Mouse (Mus musculus) thymus, adult 18-20 months (tissue): ENCODE results near the gene Psme3.

Source experiments
- DNase-seq, 2 experiments: peaks; one replicate each; pipeline ENCODE4 v3.0.0; 2022; ENCODE audit warnings: mixed read lengths in 2 of 2

Gene Psme3

DNA sequence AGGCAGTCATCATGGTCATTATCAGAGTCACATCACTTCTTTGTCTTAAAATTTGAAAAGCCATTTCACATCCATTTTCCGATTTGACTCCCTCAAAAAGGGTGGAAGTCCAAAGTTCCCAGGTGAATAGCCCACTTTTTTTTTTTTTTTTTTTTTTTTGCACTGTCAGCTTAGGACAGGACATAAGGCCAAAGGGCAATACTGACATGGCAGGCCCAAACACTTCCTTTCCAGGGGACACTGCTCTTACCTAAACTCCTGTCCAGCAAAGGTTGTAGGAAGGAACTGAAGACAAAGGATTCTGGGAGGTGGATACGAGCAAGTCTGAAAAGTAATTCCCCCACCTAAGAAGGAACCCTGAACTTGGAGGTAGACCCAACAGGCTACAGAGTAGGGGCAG, 39.9 kb downstream of the Psme3 start:
- no peak for DNase-seq

DNA sequence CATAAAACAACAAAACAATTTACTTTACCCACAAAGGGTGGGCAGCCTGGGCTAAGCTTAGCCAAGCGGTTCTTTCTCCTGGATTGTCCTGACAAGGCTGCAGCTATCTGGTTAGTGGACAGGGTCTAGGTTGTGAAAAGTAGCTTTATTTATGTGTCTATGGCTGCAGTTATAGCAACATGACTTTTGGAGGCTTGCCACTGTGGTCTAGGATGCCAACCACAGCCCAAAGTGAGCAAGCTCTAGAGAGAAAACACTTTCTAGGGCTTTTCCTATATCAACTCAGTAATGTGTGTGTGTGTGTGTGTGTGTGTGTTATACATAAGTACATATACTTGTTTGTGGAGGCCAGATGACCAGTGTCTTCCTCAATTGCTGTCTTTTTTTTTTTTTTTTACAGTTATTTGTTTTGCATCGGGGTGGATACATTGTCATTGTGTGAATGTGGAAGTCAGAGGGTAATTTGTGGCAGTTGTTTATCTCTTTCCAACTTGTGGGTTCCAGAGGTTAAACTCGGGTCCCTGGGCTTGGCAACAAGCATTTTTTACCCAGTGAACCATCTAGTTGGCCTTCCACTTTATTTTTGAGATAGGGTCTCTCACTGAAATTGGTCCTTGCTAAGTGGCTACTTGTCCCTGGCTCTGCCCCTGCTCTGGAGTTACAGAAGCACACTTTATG, 41.6 kb downstream of the Psme3 start:
- DNase-seq = no peak

DNA sequence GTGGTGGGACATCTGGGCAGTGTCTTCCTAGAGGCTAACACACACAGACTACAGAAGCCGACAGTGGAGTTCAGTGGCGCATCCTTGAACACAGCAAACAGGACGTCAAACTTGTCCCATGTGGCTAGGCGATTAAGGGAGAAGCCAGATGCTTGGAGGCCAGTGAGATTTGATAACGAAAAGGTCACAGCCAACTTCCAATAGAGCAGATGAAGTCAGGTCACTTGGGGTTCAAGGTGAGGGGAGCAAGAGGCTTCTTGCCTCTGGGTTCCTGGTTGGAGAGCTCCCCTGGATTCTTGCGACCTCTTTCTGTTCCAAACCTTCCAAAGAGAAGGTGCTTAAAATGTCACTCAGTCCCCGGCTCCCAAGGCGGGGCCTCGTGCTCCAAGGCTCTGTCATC, 43.8 kb downstream of the Psme3 start:
- no peak for DNase-seq

DNA sequence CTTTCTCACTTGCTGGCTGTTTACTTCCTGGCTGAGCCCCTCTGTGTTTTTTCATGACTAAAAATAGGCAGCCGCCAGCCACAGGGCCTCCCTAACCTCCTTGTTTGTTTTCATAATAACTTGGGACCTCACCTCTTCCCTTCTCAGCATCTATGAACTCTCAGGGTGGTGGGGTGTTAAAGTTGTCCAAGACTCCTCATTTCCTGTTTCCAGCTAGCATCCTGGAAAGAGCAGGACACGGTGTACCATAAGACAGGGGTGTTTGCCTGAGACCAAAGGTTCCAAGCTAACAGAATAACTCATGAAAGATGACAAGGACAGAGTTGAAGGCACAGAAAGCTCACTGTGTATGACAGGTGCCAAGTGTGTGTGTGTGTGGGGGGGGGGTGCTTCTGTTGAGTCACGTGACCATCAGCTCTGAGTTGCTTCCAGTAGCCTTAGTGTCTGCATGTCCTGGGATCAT, 44.7 kb downstream of the Psme3 start:
- DNase-seq = peak in 1 of 2 experiments; percentile 18

DNA sequence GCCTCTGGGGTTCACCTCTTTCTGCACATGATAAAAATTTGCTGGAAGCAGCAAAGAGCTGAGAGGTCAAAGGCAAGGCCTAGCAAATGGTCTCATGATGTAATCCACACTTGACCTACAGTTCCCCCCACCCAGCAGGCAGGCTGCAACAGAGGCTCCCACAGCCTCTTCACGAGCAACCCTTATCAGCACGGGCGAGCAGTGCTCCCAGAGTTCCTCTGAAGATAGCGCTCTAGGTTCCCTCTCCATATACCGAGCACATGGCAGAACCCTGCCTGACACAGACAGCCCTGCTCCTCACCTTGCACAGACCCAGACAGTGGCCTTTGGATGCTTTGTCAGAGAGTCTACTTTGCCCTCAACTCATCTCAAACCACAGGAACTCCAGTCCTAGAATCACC, 48.5 kb downstream of the Psme3 start:
- DNase-seq = no peak

DNA sequence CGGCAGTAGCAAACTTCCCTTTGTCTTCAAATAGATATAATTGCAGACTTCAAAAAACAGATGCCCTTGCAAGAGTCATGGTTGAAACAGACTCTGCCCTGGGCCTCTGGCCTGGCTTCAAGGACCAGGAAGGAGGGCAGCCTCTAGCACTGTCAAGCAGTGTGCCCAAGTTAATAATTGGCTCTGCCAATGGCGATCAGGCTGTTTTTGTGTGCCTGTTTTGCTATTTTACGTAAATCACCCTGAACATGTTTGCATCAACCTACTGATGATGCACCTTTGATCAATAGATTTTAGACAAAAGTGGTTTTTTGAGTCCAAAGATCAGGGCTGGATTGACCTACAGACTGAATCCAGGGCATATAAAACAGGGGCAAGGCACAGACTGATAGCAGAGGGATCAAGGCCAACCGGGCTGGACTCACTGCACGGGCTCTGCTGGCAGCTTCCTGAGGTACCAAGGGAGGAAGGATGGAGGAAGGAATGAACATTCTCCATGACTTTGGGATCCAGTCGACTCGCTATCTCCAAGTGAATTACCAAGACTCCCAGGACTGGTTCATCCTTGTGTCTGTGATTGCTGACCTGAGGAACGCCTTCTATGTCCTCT, 51.4 kb downstream of the Psme3 start, which contains the start of gene G6pc:
Gene G6pc, plus strand, starts transcription at position 236 of the 610 bp plus-strand sequence.
- DNase-seq = no peak

DNA sequence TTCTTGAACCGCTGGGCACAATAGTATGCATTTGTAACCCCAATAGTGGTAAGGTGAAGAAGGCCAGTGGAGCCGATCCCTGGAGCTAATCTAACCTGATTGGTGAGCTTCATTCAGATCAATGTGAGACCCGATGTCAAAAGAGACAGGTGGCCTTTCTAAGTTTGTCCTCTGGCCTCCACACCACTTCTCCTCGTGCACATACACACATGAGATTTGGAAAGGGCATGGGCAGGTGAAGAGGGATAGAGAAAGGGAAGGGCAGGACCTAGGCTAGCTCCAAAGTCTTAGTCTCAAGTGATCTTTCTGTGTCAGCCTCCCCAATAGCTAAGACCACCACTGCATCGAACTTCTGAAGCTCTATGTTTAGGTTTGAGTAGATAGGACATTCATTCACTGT, 54.1 kb downstream of the Psme3 start:
- no peak for DNase-seq
